Comparison of ENCODE assay signal across 10 mouse cellular contexts in genomic region chr14:8208876-8209275, GRCm38 (mm10). TPM values are rescaled to one million over a fixed set of nuclear protein-coding genes. Genes with fewer than 3 reads are reported as not detected.
DNase-seq lines count a peak whose midpoint lies in the region; ATAC-seq lines count a peak whose summit lies in the region.
"Had no signal": no experiment of that assay in that cellular context is flagged by ENCODE, and none has a peak within 500 bp of the region (broad histone marks: within the 10 kb centered on the region; RNA-seq: fewer than 3 reads in every experiment).

No protein-coding gene starts in this region.

- H3K4me2 ChIP-seq in intestine, embryonic 16.5 days (ENCODE audit: low read depth, low read length) = no peak overlapping the region
- H3K4me2 ChIP-seq: heart, embryonic 13.5 days had no signal

- 66% methylated on average over 3 of the region's 3 CpGs for WGBS in intestine, embryonic 16.5 days

- H3K4me3 ChIP-seq in intestine, embryonic 16.5 days (ENCODE audit: low read length) = no peak overlapping the region
- H3K4me3 ChIP-seq: heart, embryonic 13.5 days had no signal

- DNase-seq in heart, postnatal 4 days = peak; percentile 30
- DNase-seq in heart, adult 9 months (ENCODE audit: low spot score in 2 of 2) = no peak
- DNase-seq in cerebellum, postnatal 10 days = peak; percentile 79 to 90
- peak; percentile 85 to 87 for DNase-seq in layer of hippocampus, adult 8-10 months (ENCODE audit: low spot score in 2 of 2)
- DNase-seq in right cerebral cortex, adult 2 months (ENCODE audit: low spot score in 2 of 2) = peak; percentile 84
- no peak for DNase-seq in retina, postnatal 1 day
- DNase-seq in B cell, adult 2 months = no peak

- no peaks in the 10 kb centered on the region for H3K9me3 ChIP-seq in intestine, embryonic 16.5 days (ENCODE audit: control insufficient read depth, low read length)
- H3K9me3 ChIP-seq: heart, embryonic 13.5 days had no signal

- no peak overlapping the region for H3K9ac ChIP-seq in intestine, embryonic 16.5 days (ENCODE audit: low read depth, low read length)
- H3K9ac ChIP-seq: heart, embryonic 13.5 days had no signal

- H3K27ac ChIP-seq in intestine, embryonic 16.5 days (ENCODE audit: low read length) = no peak overlapping the region
- H3K27ac ChIP-seq: heart, embryonic 13.5 days had no signal

- no peak for ATAC-seq in intestine, embryonic 16.5 days

- no peaks in the 10 kb centered on the region for H3K27me3 ChIP-seq in intestine, embryonic 16.5 days (replicated peaks; ENCODE audit: control insufficient read depth, insufficient read depth, low read length)
- H3K27me3 ChIP-seq: heart, embryonic 13.5 days had no signal

- no peaks in the 10 kb centered on the region for H3K36me3 ChIP-seq in intestine, embryonic 16.5 days (ENCODE audit: control insufficient read depth, insufficient read depth, low read length)
- H3K36me3 ChIP-seq: heart, embryonic 13.5 days had no signal

- no peaks in the 10 kb centered on the region for H3K4me1 ChIP-seq in intestine, embryonic 16.5 days (ENCODE audit: control insufficient read depth, insufficient read depth, low read length)

RNA-seq across cellular contexts. Expression of gene Kctd6, which starts 5.1 kb away (rescaled TPM):
- 10 to 100 TPM; 13.2 to 14.1 TPM for total RNA-seq in heart, postnatal 4 days (2021)
- 10 to 100 TPM; 52.8 to 75.2 (median 63.4) TPM for total RNA-seq in layer of hippocampus, adult 8-10 months (2022)
- 2.1 and 2.2 TPM in 2 replicates for polyA plus RNA-seq in intestine, embryonic 16.5 days (2015; fragmentation: Nextera tagmentation; extraction: Ambion mirVana)

RNA-seq across cellular contexts. Expression of gene Pdhb, which starts 36.1 kb away (rescaled TPM):
- total RNA-seq in heart, postnatal 4 days (2021) = 100 to 1,000 TPM; 617 to 634 TPM
- 100 to 1,000 TPM; 169 to 185 (median 175) TPM for total RNA-seq in layer of hippocampus, adult 8-10 months (2022)
- 187 and 215 TPM in 2 replicates for polyA plus RNA-seq in intestine, embryonic 16.5 days (2015; fragmentation: Nextera tagmentation; extraction: Ambion mirVana)

RNA-seq across cellular contexts. Expression of gene Acox2, which starts 50.3 kb away (rescaled TPM):
- not detected for total RNA-seq in heart, postnatal 4 days (2021)
- total RNA-seq in layer of hippocampus, adult 8-10 months (2022) = not detected
- 1.1 and 1.4 TPM in 2 replicates for polyA plus RNA-seq in intestine, embryonic 16.5 days (2015; fragmentation: Nextera tagmentation; extraction: Ambion mirVana)
- polyA plus RNA-seq: limb, embryonic 11.5 days had no signal

Comparison
In these comparisons a context has a peak if more than half of its experiments do, and no peak if none do; other contexts are left out.
1. DNase-seq: peak in heart, postnatal 4 days (single experiment), cerebellum, postnatal 10 days (2 of 2), layer of hippocampus, adult 8-10 months (2 of 2) and right cerebral cortex, adult 2 months (2 of 2); none in heart, adult 9 months (0 of 2), retina, postnatal 1 day (single experiment) and B cell, adult 2 months (0 of 2).